In genomic region chr9:28453062-28453461, GRCm38 (mm10) we compare ENCODE assay signal across 17 mouse cellular contexts.
A peak's percentile ranks its signal among the peaks of the same experiment; 100 is the strongest.
DNase-seq lines count a peak whose midpoint lies in the region; TF ChIP-seq lines count a peak whose summit lies in the region.
"Had no signal": no experiment of that assay in that cellular context is flagged by ENCODE, and none has a peak within 500 bp of the region (broad histone marks: within the 10 kb centered on the region; RNA-seq: fewer than 3 reads in every experiment).

No protein-coding gene starts in this region.

- peak; percentile 55 for DNase-seq in cerebellum, adult 9-10 months
- DNase-seq in cerebellum, adult 8-10 months: no peak
- no peak for DNase-seq in left cerebral cortex, adult 2 months (ENCODE audit: extremely low spot score in 1 of 2, low spot score in 2 of 2)
- no peak for DNase-seq in left cerebral cortex, adult 8-10 months (ENCODE audit: low spot score in 2 of 2)
- DNase-seq in brain, adult 2 months (ENCODE audit: low read depth, low spot score): peak; percentile 65
- DNase-seq: adrenal gland, adult 8-10 months; adrenal gland, postnatal 14 days; adrenal gland, postnatal 36 days; B cell, adult 2 months; cerebellum, adult 11-12 months; cerebellum, postnatal 36 days; embryo, embryonic 11 days had no signal

- TF ChIP-seq CTCF in left cerebral cortex, adult 2 months (IDR thresholded peaks at IDR 0.05): no peak

- intact Hi-C loops in left cerebral cortex, adult 2 months (cut with DNase I): no loop called here

- peak overlapping the region; percentile 62; the same call in 1 of the 2 replicates for H3K27ac ChIP-seq in left cerebral cortex, adult 2 months
- H3K27ac ChIP-seq: embryonic facial prominence, embryonic 13.5 days; embryonic facial prominence, embryonic 15.5 days; forebrain, embryonic 10.5 days; forebrain, embryonic 12.5 days had no signal

- no peak overlapping the region for H3K4me3 ChIP-seq in left cerebral cortex, adult 2 months
- H3K4me3 ChIP-seq: embryonic facial prominence, embryonic 13.5 days; embryonic facial prominence, embryonic 15.5 days; erythroblast, embryonic 14.5 days; forebrain, embryonic 10.5 days; forebrain, embryonic 12.5 days had no signal

Comparison
In these comparisons a context has a peak if more than half of its experiments do, and no peak if none do; other contexts are left out.
1. DNase-seq: peak in cerebellum, adult 9-10 months (single experiment) and brain, adult 2 months (single experiment); none in cerebellum, adult 8-10 months (single experiment), left cerebral cortex, adult 2 months (0 of 2) and left cerebral cortex, adult 8-10 months (0 of 2).